Mouse (Mus musculus): ENCODE results near the gene Crb1. TPM values are rescaled to one million over a fixed set of nuclear protein-coding genes. Genes with fewer than 3 reads are reported as not detected.

The Crb1 gene
- polyA plus RNA-seq, 1 experiment: not detected

GRCm38 (mm10) chr1:139301830-139302229 lies 75.1 kb downstream of the Crb1 start:
- no peak overlapping the region for H3K27ac ChIP-seq (ENCODE audit: insufficient read depth, low read depth, low read length)
- H3K4me1 ChIP-seq (ENCODE audit: control insufficient read depth, insufficient read depth, low read length): no peaks in the 10 kb centered on the region
- no peak overlapping the region for H3K4me3 ChIP-seq (ENCODE audit: insufficient read depth, low read depth, low read length)
- no peak for TF ChIP-seq POLR2A (IDR thresholded peaks at IDR 0.05; ENCODE audit: insufficient read depth, low read depth, low read length)
- no peak for TF ChIP-seq CTCF (IDR thresholded peaks at IDR 0.05; ENCODE audit: insufficient read depth, low read depth, low read length)
- 57% methylated on average over 5 of the region's 5 CpGs for WGBS

DNA sequence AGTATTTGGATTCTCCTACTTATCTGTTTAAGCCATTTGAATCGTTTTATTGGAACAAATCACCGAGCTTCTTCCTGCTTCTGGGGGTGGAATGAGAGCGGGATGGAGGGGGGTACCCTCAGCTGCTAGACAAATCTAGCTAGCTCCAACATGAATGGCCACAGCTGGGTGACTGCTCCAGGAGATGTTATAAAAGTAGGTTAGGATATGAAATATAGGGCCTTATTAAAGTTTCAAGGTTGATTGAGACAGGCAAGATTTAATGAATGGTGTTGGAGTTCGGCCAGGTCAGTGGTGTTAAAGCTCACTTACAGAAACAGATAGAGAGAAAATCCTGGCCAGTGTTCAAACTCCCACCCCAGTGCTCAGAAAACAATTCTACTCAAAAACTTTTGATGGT lies 84.9 kb downstream of the Crb1 start:
- 63% methylated on average over 4 of the region's 4 CpGs for WGBS
- no peak overlapping the region for H3K27ac ChIP-seq (ENCODE audit: insufficient read depth, low read depth, low read length)
- H3K4me3 ChIP-seq (ENCODE audit: insufficient read depth, low read depth, low read length): no peak overlapping the region
- TF ChIP-seq POLR2A (IDR thresholded peaks at IDR 0.05; ENCODE audit: insufficient read depth, low read depth, low read length) (no peak), CTCF (IDR thresholded peaks at IDR 0.05; ENCODE audit: insufficient read depth, low read depth, low read length) (no peak)
- no peaks in the 10 kb centered on the region for H3K4me1 ChIP-seq (ENCODE audit: control insufficient read depth, insufficient read depth, low read length)

DNA sequence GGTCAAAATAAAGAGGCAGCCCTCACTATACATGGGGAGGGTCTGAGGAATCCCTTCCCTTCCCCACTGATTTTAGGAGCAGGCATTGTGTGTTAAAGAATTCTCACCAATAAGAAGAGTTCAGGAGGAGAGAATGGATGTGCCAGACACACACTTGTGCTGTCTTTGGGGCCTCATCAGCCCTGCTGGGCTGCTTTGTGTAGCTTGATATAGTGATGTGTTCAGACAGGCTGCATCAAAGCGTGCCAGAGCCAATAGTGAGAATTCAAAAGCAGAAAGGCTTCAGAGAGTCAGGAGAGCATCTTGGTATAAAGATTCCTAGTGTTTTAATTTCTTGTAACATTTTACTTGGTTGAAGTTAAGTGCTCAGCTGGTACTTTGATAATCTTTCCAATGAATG lies 85.3 kb downstream of the Crb1 start:
- no peak overlapping the region for H3K27ac ChIP-seq (ENCODE audit: insufficient read depth, low read depth, low read length)
- 73% methylated on average over 1 of the region's 1 CpGs for WGBS
- TF ChIP-seq POLR2A (IDR thresholded peaks at IDR 0.05; ENCODE audit: insufficient read depth, low read depth, low read length): no peak
- no peak for TF ChIP-seq CTCF (IDR thresholded peaks at IDR 0.05; ENCODE audit: insufficient read depth, low read depth, low read length)
- H3K4me3 ChIP-seq (ENCODE audit: insufficient read depth, low read depth, low read length): no peak overlapping the region
- no peaks in the 10 kb centered on the region for H3K4me1 ChIP-seq (ENCODE audit: control insufficient read depth, insufficient read depth, low read length)

- H3K4me3 ChIP-seq (ENCODE audit: insufficient read depth, low read depth, low read length): no peak overlapping the region
- no peaks in the 10 kb centered on the region for H3K4me1 ChIP-seq (ENCODE audit: control insufficient read depth, insufficient read depth, low read length)
- no peak overlapping the region for H3K27ac ChIP-seq (ENCODE audit: insufficient read depth, low read depth, low read length)
- WGBS: 85% methylated on average over 4 of the region's 4 CpGs
- TF ChIP-seq POLR2A (IDR thresholded peaks at IDR 0.05; ENCODE audit: insufficient read depth, low read depth, low read length): no peak
These were observed 100.1 kb downstream of the Crb1 start for GRCm38 (mm10) chr1:139276619-139277320.

- TF ChIP-seq CTCF (IDR thresholded peaks at IDR 0.05; ENCODE audit: insufficient read depth, low read depth, low read length): no peak
- no peak for TF ChIP-seq POLR2A (IDR thresholded peaks at IDR 0.05; ENCODE audit: insufficient read depth, low read depth, low read length)
- H3K4me1 ChIP-seq (ENCODE audit: control insufficient read depth, insufficient read depth, low read length): no peaks in the 10 kb centered on the region
- 11% methylated on average over 6 of the region's 6 CpGs for WGBS
- no peak overlapping the region for H3K4me3 ChIP-seq (ENCODE audit: insufficient read depth, low read depth, low read length)
- no peak overlapping the region for H3K27ac ChIP-seq (ENCODE audit: insufficient read depth, low read depth, low read length)
These were observed 109.1 kb downstream of the Crb1 start for GRCm38 (mm10) chr1:139267844-139268243.

GRCm38 (mm10) chr1:139264245-139264644 lies 112.7 kb downstream of the Crb1 start:
- no peaks in the 10 kb centered on the region for H3K4me1 ChIP-seq (ENCODE audit: control insufficient read depth, insufficient read depth, low read length)
- no peak overlapping the region for H3K27ac ChIP-seq (ENCODE audit: insufficient read depth, low read depth, low read length)
- TF ChIP-seq CTCF (IDR thresholded peaks at IDR 0.05; ENCODE audit: insufficient read depth, low read depth, low read length): no peak
- no peak for TF ChIP-seq POLR2A (IDR thresholded peaks at IDR 0.05; ENCODE audit: insufficient read depth, low read depth, low read length)
- H3K4me3 ChIP-seq (ENCODE audit: insufficient read depth, low read depth, low read length): no peak overlapping the region
- 98% methylated on average over 1 of the region's 1 CpGs for WGBS

GRCm38 (mm10) chr1:139263158-139263557 lies 113.7 kb downstream of the Crb1 start:
- H3K4me1 ChIP-seq (ENCODE audit: control insufficient read depth, insufficient read depth, low read length): no peaks in the 10 kb centered on the region
- no peak overlapping the region for H3K4me3 ChIP-seq (ENCODE audit: insufficient read depth, low read depth, low read length)
- no peak for TF ChIP-seq POLR2A (IDR thresholded peaks at IDR 0.05; ENCODE audit: insufficient read depth, low read depth, low read length)
- TF ChIP-seq CTCF (IDR thresholded peaks at IDR 0.05; ENCODE audit: insufficient read depth, low read depth, low read length): no peak
- WGBS: 63% methylated on average over 1 of the region's 1 CpGs
- no peak overlapping the region for H3K27ac ChIP-seq (ENCODE audit: insufficient read depth, low read depth, low read length)

DNA sequence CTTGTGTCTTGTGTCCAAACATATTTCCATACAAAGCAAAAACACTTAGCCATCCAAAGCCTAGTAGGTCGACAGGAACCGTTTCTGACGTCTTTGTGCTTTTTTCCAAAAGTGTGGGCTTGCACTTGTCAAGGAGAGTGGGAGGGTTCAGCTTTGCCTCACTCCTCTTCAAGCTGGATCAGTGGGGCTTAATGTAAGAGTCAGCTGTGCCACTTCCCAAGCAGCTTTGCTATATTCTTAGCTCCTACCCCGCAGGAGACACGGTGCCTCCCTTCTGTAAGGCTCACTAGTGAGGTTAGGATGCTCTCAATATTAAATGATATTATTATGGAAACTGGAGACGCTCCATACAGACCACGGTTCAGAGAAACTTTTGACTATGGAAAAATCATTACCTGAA lies 121.3 kb downstream of the Crb1 start:
- no peak overlapping the region for H3K27ac ChIP-seq (ENCODE audit: insufficient read depth, low read depth, low read length)

DNA sequence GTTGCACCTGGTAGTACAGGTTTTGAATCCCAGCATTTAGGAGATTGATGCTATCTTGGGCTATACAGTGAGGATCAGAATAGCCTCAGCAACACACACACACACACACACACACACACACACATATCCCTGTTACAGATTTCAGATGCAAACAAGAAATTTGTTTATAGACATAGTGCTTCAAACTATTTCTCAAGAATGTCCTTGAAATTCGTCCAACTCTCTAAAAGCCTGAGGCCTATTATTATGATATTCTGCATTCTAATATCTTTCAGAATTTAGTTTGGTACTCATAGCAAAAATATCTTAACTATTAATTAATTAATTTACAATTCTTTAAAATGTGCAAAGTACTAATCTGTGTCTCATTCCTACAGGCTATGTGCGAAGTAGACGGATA lies 124.9 kb downstream of the Crb1 start:
- Histone ChIP-seq H3K4me3 (ENCODE audit: insufficient read depth, low read depth, low read length) (no peak overlapping the region), H3K4me1 (ENCODE audit: control insufficient read depth, insufficient read depth, low read length) (no peaks in the 10 kb centered on the region), H3K27ac (ENCODE audit: insufficient read depth, low read depth, low read length) (no peak overlapping the region)
- 84% methylated on average over 3 of the region's 3 CpGs for WGBS
- no peak for TF ChIP-seq CTCF (IDR thresholded peaks at IDR 0.05; ENCODE audit: insufficient read depth, low read depth, low read length)
- no peak for TF ChIP-seq POLR2A (IDR thresholded peaks at IDR 0.05; ENCODE audit: insufficient read depth, low read depth, low read length)

More for the DNA sequence above, 121.3 kb downstream of the Crb1 start:
- TF ChIP-seq CTCF (IDR thresholded peaks at IDR 0.05; ENCODE audit: insufficient read depth, low read depth, low read length) (no peak), POLR2A (IDR thresholded peaks at IDR 0.05; ENCODE audit: insufficient read depth, low read depth, low read length) (no peak)
- H3K4me3 ChIP-seq (ENCODE audit: insufficient read depth, low read depth, low read length): no peak overlapping the region
- no peaks in the 10 kb centered on the region for H3K4me1 ChIP-seq (ENCODE audit: control insufficient read depth, insufficient read depth, low read length)
- WGBS: 55% methylated on average over 7 of the region's 7 CpGs

- 89% methylated on average over 6 of the region's 6 CpGs for WGBS
- Histone ChIP-seq H3K4me1 (ENCODE audit: control insufficient read depth, insufficient read depth, low read length) (no peaks in the 10 kb centered on the region), H3K27ac (ENCODE audit: insufficient read depth, low read depth, low read length) (no peak overlapping the region), H3K4me3 (ENCODE audit: insufficient read depth, low read depth, low read length) (no peak overlapping the region)
- TF ChIP-seq POLR2A (IDR thresholded peaks at IDR 0.05; ENCODE audit: insufficient read depth, low read depth, low read length): no peak
- no peak for TF ChIP-seq CTCF (IDR thresholded peaks at IDR 0.05; ENCODE audit: insufficient read depth, low read depth, low read length)
These were observed 127.7 kb downstream of the Crb1 start for GRCm38 (mm10) chr1:139249159-139249558.

Measured in olfactory bulb, adult 2 months (tissue).